32 mouse cellular contexts compared by ENCODE assay signal in the genomic region with DNA sequence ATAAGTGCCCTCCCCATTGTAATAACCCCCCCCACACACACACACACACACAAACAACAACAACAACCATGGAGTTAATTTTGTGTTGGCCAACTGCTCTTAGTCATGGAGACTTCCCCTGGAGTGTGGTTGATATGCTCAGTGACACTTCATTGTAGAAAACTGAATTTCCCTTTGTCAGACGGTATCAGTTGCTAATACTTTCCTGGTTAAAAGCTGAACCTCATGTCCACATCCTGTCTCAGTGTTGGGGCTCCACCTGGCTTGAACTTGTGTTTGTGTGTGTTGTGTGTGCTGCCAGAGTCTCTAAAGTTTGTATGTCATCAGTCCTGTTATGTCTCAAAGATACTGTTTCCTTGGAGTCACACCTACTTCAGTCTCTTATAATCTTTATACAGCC. TPM values are rescaled to one million over a fixed set of nuclear protein-coding genes. Genes with fewer than 3 reads are reported as not detected.
"Had no signal": no experiment of that assay in that cellular context is flagged by ENCODE, and none has a peak within 500 bp of the region (broad histone marks: within the 10 kb centered on the region; RNA-seq: fewer than 3 reads in every experiment).

No protein-coding gene starts in this region.

- H3K27me3 ChIP-seq: heart, embryonic 12.5 days; hindbrain, embryonic 13.5 days; hindbrain, embryonic 15.5 days; limb, embryonic 13.5 days; limb, embryonic 15.5 days; liver, embryonic 12.5 days had no signal

- H3K27ac ChIP-seq: gastrocnemius, adult 2 months; heart, embryonic 10.5 days; hindbrain, embryonic 10.5 days; hindbrain, embryonic 13.5 days; hindbrain, embryonic 15.5 days; hindbrain, postnatal 0 days; kidney, embryonic 15.5 days; kidney, postnatal 0 days; limb, embryonic 13.5 days; limb, embryonic 15.5 days; liver, embryonic 12.5 days; liver, embryonic 14.5 days had no signal

- ATAC-seq: hindbrain, postnatal 0 days; intestine, embryonic 16.5 days; liver, embryonic 12.5 days had no signal

- H3K4me2 ChIP-seq: heart, embryonic 12.5 days; hindbrain, embryonic 13.5 days; hindbrain, embryonic 15.5 days; kidney, embryonic 15.5 days; limb, embryonic 13.5 days; limb, embryonic 15.5 days; liver, embryonic 12.5 days had no signal

- H3K4me3 ChIP-seq: gastrocnemius, adult 2 months; heart, embryonic 10.5 days; heart, embryonic 12.5 days; hindbrain, embryonic 10.5 days; hindbrain, embryonic 13.5 days; hindbrain, embryonic 15.5 days; kidney, embryonic 15.5 days; limb, embryonic 13.5 days; limb, embryonic 15.5 days; liver, embryonic 12.5 days had no signal

- H3K9me3 ChIP-seq: heart, embryonic 10.5 days; heart, embryonic 12.5 days; hindbrain, embryonic 10.5 days; hindbrain, embryonic 13.5 days; hindbrain, embryonic 15.5 days; kidney, embryonic 15.5 days; limb, embryonic 13.5 days; limb, embryonic 15.5 days; liver, embryonic 12.5 days had no signal

- H3K9ac ChIP-seq: heart, embryonic 12.5 days; hindbrain, embryonic 13.5 days; hindbrain, embryonic 15.5 days; kidney, embryonic 15.5 days; limb, embryonic 13.5 days; limb, embryonic 15.5 days; liver, embryonic 12.5 days; liver, embryonic 14.5 days had no signal

- H3K36me3 ChIP-seq: heart, embryonic 10.5 days; heart, embryonic 12.5 days; hindbrain, embryonic 10.5 days; hindbrain, embryonic 13.5 days; hindbrain, embryonic 15.5 days; kidney, embryonic 15.5 days; limb, embryonic 13.5 days; limb, embryonic 15.5 days; liver, embryonic 12.5 days had no signal

- DNase-seq: gastrocnemius, adult 2 months; gastrocnemius, postnatal 10 days; gastrocnemius, postnatal 25 days; heart, adult 18-20 months; heart, postnatal 10 days; heart, postnatal 4 days; kidney, adult 11 months; kidney, adult 2 months; kidney, adult 9 months; kidney, postnatal 14 days; kidney, postnatal 36 days; layer of hippocampus, adult 9-11 months; layer of hippocampus, postnatal 36 days; left cerebral cortex, postnatal 4 days had no signal

RNA-seq across cellular contexts. Expression of gene Hepacam, which starts 12.7 kb away (rescaled TPM):
- total RNA-seq: granulocyte monocyte progenitor cell, adult 5-6 weeks; heart, postnatal 25 days; heart, postnatal 4 days; liver, adult 2 months had no signal
- polyA plus RNA-seq: heart, embryonic 10.5 days; heart, embryonic 12.5 days; heart, embryonic 14.5 days; intestine, embryonic 14.5 days; kidney, embryonic 15.5 days; liver, adult 2 months; liver, embryonic 12.5 days; liver, embryonic 14.5 days had no signal
